Mouse (Mus musculus) limb, embryonic 12.5 days (tissue): Measurements from ENCODE around the gene Otoa. TPM values are rescaled to one million over a fixed set of nuclear protein-coding genes. Genes with fewer than 3 reads are reported as not detected.

Source experiments
- ATAC-seq: fragments of 200-750 bp; cut with Nextera tagmentation; 2 replicates; pipeline ENCODE4 v1.8.0; 2017; ENCODE audit warnings: low read depth, moderate TSS enrichment; ENCODE audit not compliant: insufficient number of reproducible peaks, insufficient read depth, low FRiP score, low TSS enrichment
- H3K27ac ChIP-seq: fragments of 300-500 bp; sonication (generic); 2 replicates; pipeline ENCODE4 v1.5.1; 2016; ENCODE audit warnings: mild to moderate bottlenecking, moderate library complexity
- H3K27me3 ChIP-seq: fragments of 300-500 bp; sonication (generic); 2 replicates; pipeline ENCODE4 v1.6.1; 2016; ENCODE audit warnings: mild to moderate bottlenecking, moderate library complexity
- H3K36me3 ChIP-seq: fragments of 300-500 bp; sonication (generic); 2 replicates; pipeline ENCODE4 v1.6.1; 2016; ENCODE audit warnings: mild to moderate bottlenecking, moderate library complexity
- H3K4me1 ChIP-seq: fragments of 300-500 bp; sonication (generic); replicated peaks from 2 replicates; pipeline ENCODE4 v1.6.1; 2016
- H3K4me2 ChIP-seq: fragments of 300-500 bp; sonication (generic); 2 replicates; pipeline ENCODE4 v1.6.1; 2016; ENCODE audit warnings: mild to moderate bottlenecking, moderate library complexity
- H3K4me3 ChIP-seq: fragments of 300-500 bp; sonication (generic); replicated peaks from 2 replicates; pipeline ENCODE4 v1.5.1; 2016; ENCODE audit warnings: mild to moderate bottlenecking
- H3K9ac ChIP-seq: fragments of 300-500 bp; sonication (generic); replicated peaks from 2 replicates; pipeline ENCODE4 v1.6.1; 2016; ENCODE audit warnings: mild to moderate bottlenecking, moderate library complexity
- H3K9me3 ChIP-seq: fragments of 300-500 bp; sonication (generic); 2 replicates; pipeline ENCODE4 v1.6.1; 2016; ENCODE audit warnings: mild to moderate bottlenecking, moderate library complexity
- WGBS: fragments of 180-500 bp; shearing (Covaris S2); methylation state at CpG from one replicate; pipeline ENCODE4 v1.1.7; 2016; 5-methylcytosine and 5-hydroxymethylcytosine counted together
- polyA plus RNA-seq: library from polyadenylated mRNA; unstranded; fragments of >200 nt; fragmentation: Nextera tagmentation; extraction: Ambion mirVana; gene quantifications from 2 replicates; pipeline ENCODE4 v1.2.1, GENCODE M21; 2016

Gene Otoa
- polyA plus RNA-seq, result 0.36 TPM in 1 of 2 replicates, not detected in the other

DNA sequence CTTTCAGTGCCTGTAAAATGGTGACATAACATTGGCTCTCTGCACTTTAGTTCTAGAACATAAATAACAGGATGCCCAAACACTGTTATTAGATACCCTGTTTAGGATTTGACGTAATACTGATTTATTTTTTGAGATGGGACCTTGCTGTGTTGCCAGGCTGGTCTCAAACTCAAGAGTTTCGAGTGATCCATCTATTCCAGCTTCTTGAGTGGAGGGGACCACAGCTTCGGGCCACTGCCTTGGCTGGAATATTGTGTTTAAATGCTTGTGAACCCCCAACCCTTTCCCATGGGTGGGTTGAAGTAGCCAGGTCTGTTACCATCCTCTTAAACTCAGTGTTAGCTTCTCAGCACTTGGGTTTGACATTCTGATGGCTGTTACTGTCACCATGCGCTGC lies at the start of gene Otoa:
Gene Otoa (plus strand): TSS at position 301 of the 400 bp plus-strand sequence.
- no peaks in the 10 kb centered on the region for H3K27me3 ChIP-seq
- no peak for ATAC-seq
- H3K4me1 ChIP-seq, result peaks cover 22% of the 10 kb centered on the region
- peaks cover 35% of the 10 kb centered on the region for H3K36me3 ChIP-seq
- 77% methylated on average over 4 of the region's 4 CpGs for WGBS
- no peak within 1 kb of the TSS for H3K9ac ChIP-seq
- H3K9me3 ChIP-seq, result peaks cover 6% of the 10 kb centered on the region; the same call in 1 of the 2 replicates
- H3K4me3 ChIP-seq, result no peak within 1 kb of the TSS
- no peak within 1 kb of the TSS for H3K27ac ChIP-seq
- no peak within 1 kb of the TSS for H3K4me2 ChIP-seq

GRCm38 (mm10) chr7:121033856-121034652 lies 47.4 kb upstream of the Otoa start, which contains the start of gene Mettl9:
TSS of gene Mettl9 (plus strand) at chr7:121034445.
- WGBS, result 3% methylated on average over 35 of the region's 43 CpGs
- peak within 1 kb of the TSS; percentile 99 for H3K9ac ChIP-seq
- H3K4me1 ChIP-seq, result peaks cover 30% of the 10 kb centered on the region
- peak within 1 kb of the TSS; percentile 95 for H3K4me3 ChIP-seq
- H3K27me3 ChIP-seq, result no peaks in the 10 kb centered on the region; the same call in 1 of the 2 replicates
- peak; percentile 96 for ATAC-seq
- no peaks in the 10 kb centered on the region for H3K9me3 ChIP-seq
- H3K4me2 ChIP-seq, result peak within 1 kb of the TSS; percentile 75
- H3K27ac ChIP-seq, result peak within 1 kb of the TSS; percentile 99
- H3K36me3 ChIP-seq, result no peaks in the 10 kb centered on the region

DNA sequence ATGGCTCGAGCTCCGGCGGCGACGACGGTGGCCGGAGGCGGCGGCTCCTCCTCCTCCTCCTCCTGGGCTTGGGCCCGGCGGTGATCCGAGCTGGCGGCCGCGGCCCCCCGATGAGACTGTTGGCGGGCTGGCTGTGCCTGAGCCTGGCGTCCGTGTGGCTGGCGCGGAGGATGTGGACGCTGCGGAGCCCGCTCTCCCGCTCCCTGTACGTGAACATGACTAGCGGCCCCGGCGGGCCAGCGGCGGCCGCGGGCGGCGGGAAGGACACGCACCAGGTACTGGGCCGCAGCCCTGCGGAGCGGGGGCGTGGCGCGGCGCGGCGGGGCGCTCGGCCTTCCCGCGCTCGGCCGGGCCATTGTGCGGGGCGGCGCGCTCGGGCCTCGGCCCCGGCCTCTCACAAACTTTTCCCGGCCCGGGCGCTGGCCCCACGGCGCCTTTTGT lies 46.7 kb upstream of the Otoa start:
- no peaks in the 10 kb centered on the region for H3K36me3 ChIP-seq
- H3K9me3 ChIP-seq, result no peaks in the 10 kb centered on the region
- H3K27me3 ChIP-seq, result no peaks in the 10 kb centered on the region; the same call in 1 of the 2 replicates
- under 1% methylated on average over 37 of the region's 63 CpGs for WGBS
- peaks cover 36% of the 10 kb centered on the region for H3K4me1 ChIP-seq
- peak overlapping the region; percentile 75 for H3K4me2 ChIP-seq
- H3K27ac ChIP-seq, result peak overlapping the region; percentile 99
- H3K4me3 ChIP-seq, result peak overlapping the region; percentile 95
- H3K9ac ChIP-seq, result peak overlapping the region; percentile 99
- peak; percentile 80 for ATAC-seq

- Histone ChIP-seq H3K27ac (peak overlapping the region; percentile 99), H3K36me3 (no peaks in the 10 kb centered on the region), H3K27me3 (no peaks in the 10 kb centered on the region; the same call in 1 of the 2 replicates), H3K4me1 (peaks cover 42% of the 10 kb centered on the region), H3K4me2 (peak overlapping the region; percentile 75), H3K9ac (peak overlapping the region; percentile 99), H3K4me3 (peak overlapping the region; percentile 95), H3K9me3 (no peaks in the 10 kb centered on the region)
- under 1% methylated on average over 24 of the region's 24 CpGs for WGBS
- ATAC-seq, result no peak
Observed at GRCm38 (mm10) chr7:121035161-121035721, 46.2 kb upstream of the Otoa start.

DNA sequence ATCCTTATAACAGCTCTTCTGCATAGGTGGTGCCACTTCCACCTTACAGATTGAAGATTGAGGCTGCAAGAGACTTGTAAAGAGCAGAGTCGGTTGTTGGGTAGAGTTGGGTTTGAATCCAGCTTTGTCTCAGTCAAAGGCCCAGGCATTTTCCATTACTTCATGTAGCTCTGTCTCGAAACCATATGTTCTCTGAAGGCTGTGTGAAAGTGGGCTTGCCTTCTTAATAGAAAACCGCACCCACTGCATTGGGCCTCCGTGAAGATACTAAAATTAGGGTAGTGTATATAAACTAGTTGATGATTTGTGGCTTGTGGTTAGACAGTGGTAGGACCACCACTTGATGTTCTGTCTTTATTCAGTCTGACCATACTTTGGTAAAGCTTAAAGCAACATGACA lies 40.9 kb upstream of the Otoa start:
- WGBS, result 79% methylated on average over 4 of the region's 4 CpGs
- H3K4me1 ChIP-seq, result peaks cover 64% of the 10 kb centered on the region

GRCm38 (mm10) chr7:121041989-121042388 lies 39.5 kb upstream of the Otoa start:
- H3K4me3 ChIP-seq, result no peak overlapping the region
- WGBS, result 81% methylated on average over 1 of the region's 1 CpGs

More for the DNA sequence above, 40.9 kb upstream of the Otoa start:
- no peak overlapping the region for H3K27ac ChIP-seq
- H3K9ac ChIP-seq, result no peak overlapping the region
- no peak overlapping the region for H3K4me3 ChIP-seq
- H3K4me2 ChIP-seq, result no peak overlapping the region
- H3K9me3 ChIP-seq, result peaks cover 6% of the 10 kb centered on the region; the same call in 1 of the 2 replicates
- H3K36me3 ChIP-seq, result no peaks in the 10 kb centered on the region
- no peak for ATAC-seq
- H3K27me3 ChIP-seq, result no peaks in the 10 kb centered on the region

GRCm38 (mm10) chr7:121043004-121043403 lies 38.4 kb upstream of the Otoa start:
- H3K36me3 ChIP-seq, result 0 out of 2 replicates have a peak, but pooled peaks cover under 1% of the 10 kb centered on the region
- ATAC-seq, result no peak
- no peak overlapping the region for H3K4me3 ChIP-seq
- H3K9ac ChIP-seq, result no peak overlapping the region
- no peaks in the 10 kb centered on the region for H3K27me3 ChIP-seq
- H3K27ac ChIP-seq, result no peak overlapping the region
- H3K9me3 ChIP-seq, result peaks cover 6% of the 10 kb centered on the region; the same call in 1 of the 2 replicates
- 91% methylated on average over 3 of the region's 3 CpGs for WGBS
- no peak overlapping the region for H3K4me2 ChIP-seq
- H3K4me1 ChIP-seq, result peaks cover 44% of the 10 kb centered on the region

More at GRCm38 (mm10) chr7:121041989-121042388, 39.5 kb upstream of the Otoa start:
- H3K27me3 ChIP-seq, result no peaks in the 10 kb centered on the region
- H3K4me1 ChIP-seq, result peaks cover 53% of the 10 kb centered on the region
- ATAC-seq, result no peak
- H3K4me2 ChIP-seq, result no peak overlapping the region
- H3K9me3 ChIP-seq, result peaks cover 6% of the 10 kb centered on the region; the same call in 1 of the 2 replicates
- no peaks in the 10 kb centered on the region for H3K36me3 ChIP-seq
- H3K27ac ChIP-seq, result no peak overlapping the region
- H3K9ac ChIP-seq, result no peak overlapping the region

DNA sequence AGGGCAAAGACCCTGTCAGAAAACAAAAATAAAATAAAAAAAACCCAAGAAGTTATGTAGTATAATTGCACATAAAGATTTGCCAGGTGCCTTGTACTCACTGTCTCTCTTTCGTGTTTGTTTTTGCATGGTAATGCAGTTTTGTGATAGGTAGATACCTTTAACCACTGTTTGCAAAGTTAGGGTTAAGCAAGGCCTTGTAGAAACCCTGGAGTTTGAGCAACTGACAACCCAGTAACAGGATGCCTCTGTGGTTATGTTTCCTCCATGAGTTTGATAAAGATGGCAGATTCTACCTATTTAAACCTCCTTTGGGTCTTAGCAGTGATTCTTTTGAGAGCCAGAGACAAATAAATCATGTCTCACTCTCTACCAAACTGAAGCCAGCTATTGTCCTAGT lies 37.9 kb upstream of the Otoa start:
- H3K9me3 ChIP-seq, result peaks cover 6% of the 10 kb centered on the region; the same call in 1 of the 2 replicates
- peaks cover 5% of the 10 kb centered on the region for H3K36me3 ChIP-seq
- 88% methylated on average over 1 of the region's 1 CpGs for WGBS
- H3K27ac ChIP-seq, result no peak overlapping the region
- no peak for ATAC-seq
- no peak overlapping the region for H3K4me3 ChIP-seq
- no peak overlapping the region for H3K4me2 ChIP-seq
- H3K27me3 ChIP-seq, result no peaks in the 10 kb centered on the region
- H3K9ac ChIP-seq, result no peak overlapping the region
- peaks cover 40% of the 10 kb centered on the region for H3K4me1 ChIP-seq

- 83% methylated on average over 1 of the region's 1 CpGs for WGBS
- ATAC-seq, result no peak
Observed at GRCm38 (mm10) chr7:121044251-121044650, 37.2 kb upstream of the Otoa start.

GRCm38 (mm10) chr7:121045671-121046453 lies 35.6 kb upstream of the Otoa start:
- Histone ChIP-seq H3K9ac (no peak overlapping the region), H3K4me1 (peaks cover 17% of the 10 kb centered on the region), H3K27ac (no peak overlapping the region), H3K4me2 (no peak overlapping the region), H3K36me3 (peaks cover 27% of the 10 kb centered on the region), H3K4me3 (no peak overlapping the region), H3K27me3 (no peaks in the 10 kb centered on the region), H3K9me3 (peaks cover 6% of the 10 kb centered on the region; the same call in 1 of the 2 replicates)
- 78% methylated on average over 6 of the region's 6 CpGs for WGBS
- no peak for ATAC-seq

More at GRCm38 (mm10) chr7:121044251-121044650, 37.2 kb upstream of the Otoa start:
- no peaks in the 10 kb centered on the region for H3K27me3 ChIP-seq
- peaks cover 12% of the 10 kb centered on the region for H3K36me3 ChIP-seq
- H3K4me1 ChIP-seq, result peaks cover 33% of the 10 kb centered on the region
- H3K4me3 ChIP-seq, result no peak overlapping the region
- H3K27ac ChIP-seq, result no peak overlapping the region
- peaks cover 6% of the 10 kb centered on the region; the same call in 1 of the 2 replicates for H3K9me3 ChIP-seq
- H3K9ac ChIP-seq, result no peak overlapping the region
- H3K4me2 ChIP-seq, result no peak overlapping the region
